Mouse (Mus musculus) gastrocnemius, postnatal 10 days (tissue): ENCODE measurements around the gene Taf8. TPM values are rescaled to one million over a fixed set of nuclear protein-coding genes. Genes with fewer than 3 reads are reported as not detected.

Experiments
- total RNA-seq, 2 experiments: library from RNA; stranded (reverse); gene quantifications; 2 replicates each; pipeline ENCODE4 v1.2.3; 2021

Gene Taf8
- total RNA-seq, 2 experiments from 2014 or later = 9.8 to 10.2 TPM

Other genes with a start within 250 kb of the Taf8 start
- 10 to 100 TPM; 41.3 to 45.0 TPM for gene Mrps10, start 133.4 kb downstream of the Taf8 start, total RNA-seq
- gene Guca1b, start 116.9 kb downstream of the Taf8 start, total RNA-seq = under 1 TPM; 0.47 TPM
- gene Guca1a, start 101.7 kb downstream of the Taf8 start, total RNA-seq = 1 to 10 TPM in 1 of 2 experiments, under 1 TPM in 1; 0.66 to 1.6 TPM
- gene AI661453, start 65.7 kb downstream of the Taf8 start, total RNA-seq = under 1 TPM; 0.47 to 0.50 TPM
- not detected for gene 1700001C19Rik, start 64.9 kb downstream of the Taf8 start, total RNA-seq
- gene Ccnd3, start 2.8 kb upstream of the Taf8 start, total RNA-seq = 100 to 1,000 TPM in 1 of 2 experiments, 10 to 100 TPM in 1; 95.5 to 120 TPM
- 10 to 100 TPM; 13.0 TPM for gene Bysl, start 109.2 kb upstream of the Taf8 start, total RNA-seq
- 10 to 100 TPM; 14.7 to 15.5 TPM for gene Med20, start 109.3 kb upstream of the Taf8 start, total RNA-seq
- gene Gm20517, start 109.3 kb upstream of the Taf8 start, total RNA-seq = 1 to 10 TPM; 1.8 to 2.1 TPM
- 1 to 10 TPM; 4.6 to 4.9 TPM for gene Usp49, start 128.4 kb upstream of the Taf8 start, total RNA-seq
- gene Tomm6, start 186.1 kb upstream of the Taf8 start, total RNA-seq = 100 to 1,000 TPM; 175 to 181 TPM
- 1 to 10 TPM; 3.5 to 3.9 TPM for gene Frs3, start 186.7 kb upstream of the Taf8 start, total RNA-seq
- gene Gm21981, start 192.2 kb upstream of the Taf8 start, total RNA-seq = under 1 TPM; 0.68 to 0.88 TPM
- gene Prickle4, start 192.4 kb upstream of the Taf8 start, total RNA-seq = under 1 TPM in 1 of 2 experiments, not detected in 1; 0.70 TPM
- gene Pgc, start 224.6 kb upstream of the Taf8 start, total RNA-seq = not detected
- gene Tfeb, start 234.7 kb upstream of the Taf8 start, total RNA-seq = 10 to 100 TPM; 67.9 to 70.7 TPM